Comparison of ENCODE assay signal across 17 mouse cellular contexts in the genomic region with DNA sequence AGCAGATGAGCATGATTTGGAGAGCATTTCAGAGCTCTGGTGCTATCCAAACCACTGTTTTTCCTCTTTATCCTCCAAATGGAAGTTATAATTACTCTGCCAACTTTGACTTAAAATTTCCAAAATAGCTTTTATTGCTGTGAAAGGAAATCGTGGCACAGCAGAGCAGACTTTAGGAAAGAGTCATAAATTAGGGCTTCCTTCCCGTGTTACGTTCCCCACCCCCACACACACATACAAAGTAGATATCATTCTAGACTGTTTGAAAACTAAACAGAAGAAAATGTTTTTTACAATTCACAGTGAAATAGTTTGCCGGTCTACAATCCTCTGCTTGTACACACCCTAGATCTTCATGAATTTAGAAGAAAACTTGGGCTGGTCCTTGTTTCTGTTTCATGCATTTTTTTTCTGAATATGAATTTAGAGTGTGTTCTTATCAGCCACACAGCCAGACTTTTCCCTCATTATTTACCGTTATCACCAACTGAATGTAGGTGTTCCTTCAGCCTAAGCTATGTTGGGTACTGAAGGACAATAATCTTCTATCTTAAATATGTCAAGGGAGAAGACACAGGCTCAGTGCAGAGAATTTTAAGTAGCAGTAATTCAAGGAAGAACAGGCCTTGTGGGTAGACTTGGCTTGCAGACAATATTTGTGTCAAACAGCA. TPM values are rescaled to one million over a fixed set of nuclear protein-coding genes. Genes with fewer than 3 reads are reported as not detected.
A peak's percentile ranks its signal among the peaks of the same experiment; 100 is the strongest.
DNase-seq lines count a peak whose midpoint lies in the region; ATAC-seq lines count a peak whose summit lies in the region.
"Had no signal": no experiment of that assay in that cellular context is flagged by ENCODE, and none has a peak within 500 bp of the region (broad histone marks: within the 10 kb centered on the region; RNA-seq: fewer than 3 reads in every experiment).

No protein-coding gene starts in this region.

- H3K27ac ChIP-seq in kidney, embryonic 16.5 days (ENCODE audit: low read length) = peak overlapping the region; percentile 65
- peak overlapping the region; percentile 64 for H3K27ac ChIP-seq in liver, embryonic 11.5 days (ENCODE audit: low read depth, low read length)
- H3K27ac ChIP-seq in hindbrain, embryonic 11.5 days (ENCODE audit: low read depth, low read length) = no peak overlapping the region
- H3K27ac ChIP-seq: neural tube, embryonic 13.5 days had no signal

- H3K9ac ChIP-seq in kidney, embryonic 16.5 days (replicated peaks; ENCODE audit: low read length) = no peak overlapping the region
- no peak overlapping the region for H3K9ac ChIP-seq in liver, embryonic 11.5 days (ENCODE audit: low read depth, low read length)
- no peak overlapping the region for H3K9ac ChIP-seq in hindbrain, embryonic 11.5 days (ENCODE audit: low read depth, low read length)
- H3K9ac ChIP-seq: heart, embryonic 12.5 days; neural tube, embryonic 13.5 days had no signal

- H3K9me3 ChIP-seq in kidney, embryonic 16.5 days (ENCODE audit: low read length) = peaks cover 6% of the 10 kb centered on the region; the same call in 1 of the 2 replicates
- H3K9me3 ChIP-seq in liver, embryonic 11.5 days (ENCODE audit: control insufficient read depth, low read length) = no peaks in the 10 kb centered on the region
- no peaks in the 10 kb centered on the region for H3K9me3 ChIP-seq in hindbrain, embryonic 11.5 days (ENCODE audit: control insufficient read depth, low read length)
- H3K9me3 ChIP-seq: neural tube, embryonic 13.5 days had no signal

- H3K4me2 ChIP-seq in kidney, embryonic 16.5 days (replicated peaks; ENCODE audit: low read depth, low read length) = no peak overlapping the region
- H3K4me2 ChIP-seq in liver, embryonic 11.5 days = peak overlapping the region; percentile 28
- H3K4me2 ChIP-seq in hindbrain, embryonic 11.5 days (replicated peaks; ENCODE audit: low read depth, low read length) = no peak overlapping the region
- H3K4me2 ChIP-seq: heart, embryonic 12.5 days; midbrain, embryonic 11.5 days; neural tube, embryonic 13.5 days had no signal

- H3K4me3 ChIP-seq in kidney, embryonic 16.5 days (ENCODE audit: low read length) = no peak overlapping the region
- no peak overlapping the region for H3K4me3 ChIP-seq in liver, embryonic 11.5 days (ENCODE audit: low read depth, low read length)
- H3K4me3 ChIP-seq in hindbrain, embryonic 11.5 days (ENCODE audit: low read depth, low read length) = no peak overlapping the region
- H3K4me3 ChIP-seq: heart, embryonic 12.5 days; neural tube, embryonic 13.5 days had no signal

- ATAC-seq in kidney, embryonic 16.5 days (ENCODE audit: low FRiP score, low TSS enrichment) = no peak
- ATAC-seq in erythroblast, adult 5-6 weeks (replicated peaks; ENCODE audit: low FRiP score, poor library complexity, severe bottlenecking) = peak; percentile 45
- ATAC-seq in liver, embryonic 11.5 days (replicated peaks; ENCODE audit: low FRiP score) = peak; percentile 76
- peak; percentile 58 for ATAC-seq in megakaryocyte-erythroid progenitor cell, adult 5-6 weeks (replicated peaks; ENCODE audit: low FRiP score, low TSS enrichment, poor library complexity, severe bottlenecking)
- no peak for ATAC-seq in hindbrain, embryonic 11.5 days (ENCODE audit: low FRiP score)
- ATAC-seq: activated CD4-positive, CD25-positive, alpha-beta regulatory T cell, adult 4 months; forebrain, embryonic 14.5 days; Patski had no signal

- H3K36me3 ChIP-seq in kidney, embryonic 16.5 days (ENCODE audit: insufficient read depth, low read length) = peaks cover 30% of the 10 kb centered on the region
- no peaks in the 10 kb centered on the region; the same call in 1 of the 2 replicates for H3K36me3 ChIP-seq in liver, embryonic 11.5 days (ENCODE audit: control insufficient read depth, insufficient read depth, low read length)
- H3K36me3 ChIP-seq in hindbrain, embryonic 11.5 days (ENCODE audit: control insufficient read depth, insufficient read depth, low read length) = no peaks in the 10 kb centered on the region

- no peak for DNase-seq in kidney, adult 11 months
- DNase-seq in liver, embryonic 11.5 days (ENCODE audit: low spot score) = no peak
- DNase-seq in thymus, postnatal 25 days = no peak
- no peak for DNase-seq in adrenal gland, adult 2 months
- DNase-seq in hindbrain, embryonic 11.5 days (ENCODE audit: low spot score) = no peak
- DNase-seq: cerebellum, adult 9-11 months; lung, postnatal 14 days; right cerebral cortex, postnatal 25 days had no signal

- H3K27me3 ChIP-seq in kidney, embryonic 16.5 days (ENCODE audit: insufficient read depth, low read length) = no peaks in the 10 kb centered on the region
- H3K27me3 ChIP-seq in liver, embryonic 11.5 days (replicated peaks; ENCODE audit: control insufficient read depth, insufficient read depth, low read length) = no peaks in the 10 kb centered on the region
- no peaks in the 10 kb centered on the region for H3K27me3 ChIP-seq in hindbrain, embryonic 11.5 days (ENCODE audit: control insufficient read depth, insufficient read depth, low read length)
- H3K27me3 ChIP-seq: heart, embryonic 12.5 days; neural tube, embryonic 13.5 days; Patski had no signal

- WGBS in kidney, embryonic 16.5 days = 39% methylated on average over 5 of the region's 5 CpGs
- 33% methylated on average over 5 of the region's 5 CpGs for WGBS in liver, embryonic 11.5 days
- 90% methylated on average over 5 of the region's 5 CpGs for WGBS in hindbrain, embryonic 11.5 days

- H3K4me1 ChIP-seq in kidney, embryonic 16.5 days (ENCODE audit: insufficient read depth, low read length) = 0 out of 2 replicates have a peak, but pooled peaks cover 2% of the 10 kb centered on the region
- H3K4me1 ChIP-seq in liver, embryonic 11.5 days (replicated peaks; ENCODE audit: control insufficient read depth, insufficient read depth, low read length) = peaks cover 16% of the 10 kb centered on the region
- no peaks in the 10 kb centered on the region for H3K4me1 ChIP-seq in hindbrain, embryonic 11.5 days (replicated peaks; ENCODE audit: control insufficient read depth, insufficient read depth, low read length)
- H3K4me1 ChIP-seq: heart, embryonic 12.5 days; neural tube, embryonic 13.5 days had no signal

RNA-seq across cellular contexts. Expression of a gene that starts 22.2 kb away (rescaled TPM):
- 29.9 and 30.9 TPM in 2 replicates for polyA plus RNA-seq in kidney, embryonic 16.5 days (2015; fragmentation: Nextera tagmentation; extraction: Ambion mirVana)
- 6.9 and 7.3 TPM in 2 replicates for total RNA-seq in erythroblast, adult 5-6 weeks (2015; ENCODE audit: low replicate concordance)
- total RNA-seq in erythroblast, adult 5-6 weeks (2017; ENCODE audit: low replicate concordance) = 4.7 and 11.6 TPM in 2 replicates
- polyA plus RNA-seq in liver, embryonic 11.5 days (2014; fragmentation: Nextera tagmentation; extraction: Ambion mirVana) = 24.8 and 27.8 TPM in 2 replicates
- total RNA-seq in megakaryocyte-erythroid progenitor cell, adult 5-6 weeks (2014; fragmentation: Nextera tagmentation) = 33.8 and 34.2 TPM in 2 replicates
- 34.6 and 45.4 TPM in 2 replicates for total RNA-seq in megakaryocyte-erythroid progenitor cell, adult 5-6 weeks (2017)
- total RNA-seq in adrenal gland, adult 2 months (2021) = 10 to 100 TPM; 33.3 to 36.4 TPM
- 11.7 and 11.8 TPM in 2 replicates for polyA plus RNA-seq in adrenal gland, adult 2 months (2012; rRNA removed)
- polyA plus RNA-seq in hindbrain, embryonic 11.5 days (2014; fragmentation: Nextera tagmentation; extraction: Ambion mirVana) = 35.1 and 38.0 TPM in 2 replicates

RNA-seq across cellular contexts. Expression of a gene that starts 42.0 kb away (rescaled TPM):
- 589 and 630 TPM in 2 replicates for polyA plus RNA-seq in kidney, embryonic 16.5 days (2015; fragmentation: Nextera tagmentation; extraction: Ambion mirVana)
- 66.7 and 100 TPM in 2 replicates for total RNA-seq in erythroblast, adult 5-6 weeks (2015; ENCODE audit: low replicate concordance)
- total RNA-seq in erythroblast, adult 5-6 weeks (2017; ENCODE audit: low replicate concordance) = 10.5 and 37.7 TPM in 2 replicates
- polyA plus RNA-seq in liver, embryonic 11.5 days (2014; fragmentation: Nextera tagmentation; extraction: Ambion mirVana) = 347 and 363 TPM in 2 replicates
- 122 TPM in 2 replicates for total RNA-seq in megakaryocyte-erythroid progenitor cell, adult 5-6 weeks (2014; fragmentation: Nextera tagmentation)
- total RNA-seq in megakaryocyte-erythroid progenitor cell, adult 5-6 weeks (2017) = 69.3 and 73.4 TPM in 2 replicates
- total RNA-seq in adrenal gland, adult 2 months (2021) = 100 to 1,000 TPM; 169 to 191 TPM
- polyA plus RNA-seq in adrenal gland, adult 2 months (2012; rRNA removed) = 420 and 432 TPM in 2 replicates
- 639 and 672 TPM in 2 replicates for polyA plus RNA-seq in hindbrain, embryonic 11.5 days (2014; fragmentation: Nextera tagmentation; extraction: Ambion mirVana)

Comparison
In these comparisons a context has a peak if more than half of its experiments do, and no peak if none do; other contexts are left out.
1. ATAC-seq: peak in erythroblast, adult 5-6 weeks (single experiment), liver, embryonic 11.5 days (single experiment) and megakaryocyte-erythroid progenitor cell, adult 5-6 weeks (single experiment); none in kidney, embryonic 16.5 days (single experiment) and hindbrain, embryonic 11.5 days (single experiment).